ENCODE assay signal across 15 mouse cellular contexts in the genomic region with DNA sequence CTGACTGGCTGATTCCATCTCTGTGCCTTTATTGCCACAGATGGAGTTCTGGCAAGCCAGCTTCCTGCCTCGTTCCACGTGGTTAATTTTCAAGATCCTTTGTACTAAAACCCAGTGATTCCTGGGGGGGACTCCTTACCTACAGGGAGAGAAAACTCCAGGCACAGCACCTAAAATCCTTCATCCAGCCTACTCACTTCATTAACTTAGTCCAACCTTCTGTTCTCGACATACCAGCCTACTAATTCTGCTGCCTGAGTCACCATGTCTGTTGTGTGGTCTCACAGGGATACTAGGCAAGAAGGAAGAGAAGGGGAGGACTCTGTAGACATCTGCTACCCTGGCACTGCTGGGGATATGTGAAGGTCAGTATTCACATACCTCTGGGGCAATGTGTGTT.
DNase-seq lines count a peak whose midpoint lies in the region.
"Had no signal": no experiment of that assay in that cellular context is flagged by ENCODE, and none has a peak within 500 bp of the region (broad histone marks: within the 10 kb centered on the region; RNA-seq: fewer than 3 reads in every experiment).

No protein-coding gene starts in this region.

- peak; percentile 36 to 51 for DNase-seq in layer of hippocampus, adult 8-10 months (ENCODE audit: low spot score in 2 of 2)
- no peak for DNase-seq in layer of hippocampus, adult 9-10 months (ENCODE audit: low spot score)
- peak; percentile 35 to 54 for DNase-seq in right cerebral cortex, adult 2 months (ENCODE audit: low spot score in 2 of 2)
- DNase-seq in right cerebral cortex, postnatal 14 days: no peak
- DNase-seq in layer of hippocampus, adult 9-11 months: peak; percentile 52
- no peak for DNase-seq in urinary bladder, postnatal 4 days (ENCODE audit: low spot score in 2 of 2)
- DNase-seq in urinary bladder, postnatal 10 days (ENCODE audit: low spot score): no peak
- DNase-seq: adrenal gland, adult 8-10 months; adrenal gland, postnatal 36 days; cerebellum, adult 11-12 months; cerebellum, adult 9-10 months; cerebellum, postnatal 25 days; gastrocnemius, postnatal 14 days; heart, adult 2 months; heart, postnatal 36 days had no signal

Comparison
In these comparisons a context has a peak if more than half of its experiments do, and no peak if none do; other contexts are left out.
1. DNase-seq: peak in layer of hippocampus, adult 8-10 months (2 of 2), right cerebral cortex, adult 2 months (2 of 2) and layer of hippocampus, adult 9-11 months (single experiment); none in layer of hippocampus, adult 9-10 months (single experiment), right cerebral cortex, postnatal 14 days (single experiment), urinary bladder, postnatal 4 days (0 of 2) and urinary bladder, postnatal 10 days (single experiment).